Mouse (Mus musculus) ovary, postnatal 36 days (tissue): Measurements from ENCODE around the gene Map2.
A peak's percentile ranks its signal among the peaks of the same experiment; 100 is the strongest.

Experiments used
- DNase-seq: peaks from one replicate; pipeline ENCODE4 v3.0.0; 2022; ENCODE audit warnings: low spot score, mixed read lengths

Gene Map2

DNA sequence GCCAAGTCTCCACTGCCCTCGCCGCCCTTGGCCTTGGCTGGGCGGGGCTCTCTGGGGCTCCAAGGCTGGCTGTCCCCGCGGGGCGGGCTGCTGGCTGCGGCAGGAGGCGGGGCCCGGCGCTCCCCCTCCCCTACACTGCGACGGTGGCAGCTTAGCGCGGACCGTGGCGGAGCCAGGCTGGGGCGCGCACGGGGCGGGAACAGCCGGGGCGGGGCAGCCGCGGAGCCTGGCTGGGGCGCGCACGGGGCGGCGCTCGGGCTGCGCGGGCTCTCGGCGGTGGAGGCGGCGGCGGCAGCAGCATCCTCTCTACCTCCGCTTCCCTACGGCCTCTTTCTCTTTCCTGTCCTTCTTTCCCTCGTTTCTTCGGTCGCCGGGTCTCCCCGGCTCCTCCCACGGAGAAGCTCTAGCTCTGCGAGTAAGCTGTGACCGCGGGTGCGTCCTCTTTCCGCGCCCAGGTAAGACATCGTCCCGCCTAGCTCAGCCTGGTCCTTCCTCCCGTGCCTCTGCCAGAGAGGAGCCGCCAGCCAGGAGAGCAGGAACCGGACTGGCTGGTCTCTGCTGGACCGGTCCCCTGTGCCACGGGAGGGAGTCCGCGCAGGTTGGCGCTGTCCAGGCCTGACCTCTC is at the start of gene Map2:
Gene Map2, plus strand, starts transcription at position 233 of the 625 bp plus-strand sequence.
- peak; percentile 91 for DNase-seq

GRCm38 (mm10) chr1:66133014-66133413 is 42.1 kb upstream of the Map2 start:
- no peak for DNase-seq

DNA sequence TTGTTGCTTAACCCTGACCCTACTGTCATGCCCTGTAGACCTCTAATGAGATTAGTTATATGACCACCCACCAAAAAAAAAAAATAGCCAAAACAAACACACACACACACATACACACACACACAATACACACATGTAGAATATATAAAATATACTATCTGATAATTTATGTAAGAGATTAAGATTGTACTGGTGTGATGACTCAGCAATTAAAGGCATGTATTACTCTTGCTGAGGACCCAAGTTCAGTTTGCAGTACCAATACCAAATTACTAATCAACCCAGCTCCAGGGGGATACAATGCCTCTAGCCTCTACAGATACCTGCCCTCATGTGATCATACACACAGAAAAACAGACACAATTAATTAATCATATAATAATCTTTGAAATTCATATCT is 39.7 kb upstream of the Map2 start:
- DNase-seq: no peak

- DNase-seq: no peak
Measured at GRCm38 (mm10) chr1:66140686-66141085, 34.4 kb upstream of the Map2 start.

GRCm38 (mm10) chr1:66145180-66145579 is 29.9 kb upstream of the Map2 start:
- no peak for DNase-seq

GRCm38 (mm10) chr1:66148825-66149514 is 26.1 kb upstream of the Map2 start:
- no peak for DNase-seq

GRCm38 (mm10) chr1:66150806-66151205 is 24.3 kb upstream of the Map2 start:
- no peak for DNase-seq

GRCm38 (mm10) chr1:66157135-66157534 is 17.9 kb upstream of the Map2 start:
- DNase-seq: no peak

GRCm38 (mm10) chr1:66157589-66157988 is 17.5 kb upstream of the Map2 start:
- no peak for DNase-seq

GRCm38 (mm10) chr1:66164648-66165047 is 10.4 kb upstream of the Map2 start:
- no peak for DNase-seq

DNA sequence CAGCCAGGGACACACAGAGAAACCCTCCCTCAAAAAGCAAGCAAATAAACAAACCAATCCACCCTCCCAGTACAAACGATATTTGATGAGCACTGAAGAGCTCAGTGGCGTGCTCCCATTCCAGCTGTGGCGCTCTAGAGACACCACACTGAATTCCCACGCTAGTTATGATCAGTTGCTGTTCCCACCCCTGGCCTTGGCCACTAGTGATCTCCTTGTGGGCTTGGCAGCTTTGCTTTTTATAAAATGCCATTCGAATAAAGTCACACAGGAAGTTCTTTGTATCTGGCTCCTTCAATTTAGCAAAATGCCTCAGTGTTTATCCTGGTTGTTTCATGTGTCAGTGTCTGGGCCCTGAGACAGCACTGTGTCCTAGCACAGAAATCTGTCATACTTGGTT is 6.4 kb upstream of the Map2 start:
- DNase-seq: no peak

DNA sequence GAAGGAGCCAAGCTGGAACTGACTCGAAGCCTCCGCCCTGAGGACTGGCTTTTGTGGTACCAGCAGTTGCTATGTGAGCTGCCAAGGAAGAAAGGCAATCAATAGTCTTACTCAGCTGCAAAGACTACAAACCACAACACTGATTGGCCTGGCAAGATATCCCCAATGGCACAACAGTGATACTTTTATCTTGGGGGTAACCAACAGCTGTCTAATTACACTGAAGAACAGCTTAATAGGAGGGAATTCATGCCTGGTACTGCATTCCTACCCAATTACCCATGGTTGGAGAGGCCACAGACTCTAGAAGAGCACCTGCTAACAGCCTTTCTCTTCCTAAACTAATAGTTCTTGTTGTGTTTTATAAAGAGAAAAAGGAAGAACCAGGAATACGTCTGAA is 2.9 kb upstream of the Map2 start:
- no peak for DNase-seq

- DNase-seq: no peak
Measured at GRCm38 (mm10) chr1:66173630-66174029, 1.4 kb upstream of the Map2 start.

DNA sequence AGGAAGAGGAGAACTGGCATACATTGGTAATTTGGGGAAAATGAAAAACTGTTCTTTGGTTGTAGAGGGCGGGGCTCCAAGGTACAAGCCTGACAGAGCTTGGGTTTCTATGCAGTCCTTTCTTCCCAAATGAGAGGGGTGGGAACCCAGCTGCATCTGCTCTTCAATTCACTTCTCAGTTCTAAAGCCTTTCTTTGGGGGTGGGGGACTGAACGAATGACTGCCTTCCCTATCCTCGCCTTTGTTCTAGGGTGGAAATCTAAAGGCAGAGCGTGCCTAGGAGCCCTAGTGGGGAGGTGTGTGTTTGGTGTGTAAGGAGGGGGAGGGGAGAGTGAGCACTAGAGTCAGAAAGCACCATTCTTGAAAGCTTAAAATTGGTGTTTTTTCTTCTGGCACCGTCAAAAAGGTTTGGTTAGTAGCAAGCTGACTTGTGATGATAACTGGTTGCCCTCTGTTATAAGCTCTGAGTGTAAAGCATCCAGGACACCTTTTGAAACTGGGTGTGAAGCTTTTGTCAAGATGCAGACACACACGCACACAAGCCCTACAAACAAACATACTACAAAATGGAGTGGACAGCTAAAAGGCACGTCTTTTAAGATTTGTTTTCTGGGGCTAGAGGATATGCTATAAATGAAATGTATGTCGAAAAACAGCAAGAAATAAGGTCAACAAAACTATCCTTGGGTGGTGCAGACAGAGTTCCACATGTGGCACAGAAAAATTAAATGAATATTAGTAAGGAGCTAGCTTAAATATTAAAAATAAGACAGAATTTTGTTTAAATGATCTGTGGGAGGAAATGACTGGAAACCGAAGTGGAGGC is 1.2 kb downstream of the Map2 start:
- DNase-seq: no peak

DNA sequence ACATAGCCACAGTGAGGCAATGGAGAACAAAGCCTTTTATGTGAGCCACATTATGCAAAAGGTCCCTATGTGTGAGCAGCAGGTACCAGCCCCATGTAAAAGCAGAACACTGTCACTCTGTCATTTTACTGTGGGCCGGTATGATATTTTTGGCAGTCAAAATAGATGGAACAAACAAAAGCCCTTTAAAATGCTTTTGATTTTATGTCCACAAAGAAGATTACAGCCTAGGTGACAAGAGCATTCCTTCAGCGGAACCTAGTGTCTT is 1.7 kb downstream of the Map2 start:
- DNase-seq: no peak

DNA sequence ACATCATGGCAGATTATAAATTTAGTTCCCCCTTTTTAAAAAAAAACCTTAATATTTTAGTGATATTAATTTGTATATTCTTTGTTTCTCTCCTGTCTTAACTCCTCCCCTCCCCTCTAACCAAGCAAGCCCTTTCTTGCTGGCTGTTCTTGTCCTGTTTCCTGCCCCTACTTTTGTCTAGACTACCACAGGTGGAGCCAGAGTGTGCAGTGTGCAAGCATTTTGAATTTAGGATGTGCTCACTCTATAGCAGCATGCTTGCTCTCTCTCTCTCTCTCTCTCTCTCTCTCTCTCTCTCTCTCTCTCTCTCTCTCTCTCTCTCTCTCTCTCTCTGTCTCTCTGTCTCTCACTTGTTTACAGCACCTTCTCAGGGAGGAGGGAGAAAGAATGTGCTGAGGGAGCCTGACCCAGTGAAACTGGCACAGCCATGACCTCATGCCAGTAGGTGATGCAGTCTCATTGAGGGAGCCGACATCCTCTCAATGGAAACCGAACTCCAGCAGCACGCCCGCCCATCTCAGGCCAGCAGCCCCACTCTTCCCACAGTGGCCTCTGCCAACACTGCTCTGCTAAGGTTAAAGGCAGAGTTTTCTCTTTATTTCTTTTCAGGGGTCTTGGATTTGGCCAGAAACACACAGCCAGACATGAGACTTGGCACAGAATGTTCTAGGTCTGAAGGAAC is 2.6 kb downstream of the Map2 start:
- DNase-seq: no peak

DNA sequence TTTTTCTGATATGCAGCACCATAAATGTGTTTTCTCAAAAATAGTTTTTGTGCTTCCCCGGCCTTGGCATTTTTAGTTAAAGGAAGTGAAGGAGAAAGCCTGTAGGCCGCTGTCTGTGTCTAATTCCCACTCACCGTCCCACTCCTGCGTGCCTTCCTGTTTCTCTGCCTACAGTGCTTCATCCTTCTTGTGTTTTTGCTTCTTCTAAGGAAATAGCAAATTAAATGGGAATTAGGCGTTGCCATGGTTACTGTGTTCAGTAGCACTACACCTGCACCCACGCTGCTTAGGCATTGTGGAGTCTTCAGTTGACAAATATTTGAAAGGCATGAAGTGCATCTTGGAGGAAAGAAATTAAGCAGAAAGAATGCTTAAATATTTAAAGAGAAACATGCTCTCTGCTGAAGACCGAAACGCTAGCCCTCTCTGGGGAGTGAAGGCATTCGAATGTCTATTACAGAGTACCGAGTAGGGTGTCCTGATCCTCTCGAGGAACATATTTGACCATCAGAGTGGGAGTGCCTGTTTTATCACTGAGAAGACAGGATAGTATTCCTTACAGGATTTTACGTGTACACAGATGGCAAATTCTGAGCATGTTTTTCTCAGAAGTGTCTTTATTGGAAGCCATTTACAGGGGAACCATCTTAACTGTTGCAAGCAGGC is 12.1 kb downstream of the Map2 start:
- no peak for DNase-seq

DNA sequence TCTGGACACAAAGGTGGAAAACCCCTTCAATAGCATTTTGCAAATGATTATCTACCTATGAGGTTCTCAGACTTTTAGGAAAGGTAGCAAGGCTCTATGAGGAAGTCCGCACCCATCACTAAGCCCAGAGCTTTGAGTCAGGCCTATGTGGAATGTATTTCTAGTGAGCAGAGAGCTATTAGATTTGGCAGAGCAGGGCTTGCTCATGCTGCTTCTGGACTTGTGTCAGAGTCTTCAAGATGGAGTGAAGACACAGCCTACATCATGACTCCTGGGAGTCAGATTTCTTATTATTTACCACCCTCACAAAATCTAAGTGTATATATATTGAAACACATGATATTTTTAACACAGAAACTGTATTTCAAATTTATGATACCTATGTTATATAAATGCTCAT is 17.3 kb downstream of the Map2 start:
- DNase-seq: no peak

DNA sequence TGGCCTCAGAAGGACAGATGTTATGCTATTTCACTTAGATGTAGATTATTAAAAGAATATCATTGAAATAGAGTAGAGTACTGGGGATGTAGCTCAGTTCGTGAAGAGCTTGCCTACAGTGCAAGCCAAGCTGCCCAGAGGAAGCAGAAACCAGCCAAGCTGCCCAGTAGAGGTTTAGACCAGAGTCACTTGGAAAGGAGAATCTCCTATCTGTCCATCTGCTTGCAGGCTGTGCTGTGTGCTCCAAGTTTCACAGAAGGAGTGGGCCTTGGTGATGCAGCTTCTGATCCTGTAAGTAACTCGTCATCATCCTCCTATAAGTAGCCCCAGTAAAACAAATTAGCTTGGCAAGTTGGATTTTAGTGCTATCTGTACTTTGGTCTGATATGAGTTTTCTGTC is 17.8 kb downstream of the Map2 start:
- no peak for DNase-seq

DNA sequence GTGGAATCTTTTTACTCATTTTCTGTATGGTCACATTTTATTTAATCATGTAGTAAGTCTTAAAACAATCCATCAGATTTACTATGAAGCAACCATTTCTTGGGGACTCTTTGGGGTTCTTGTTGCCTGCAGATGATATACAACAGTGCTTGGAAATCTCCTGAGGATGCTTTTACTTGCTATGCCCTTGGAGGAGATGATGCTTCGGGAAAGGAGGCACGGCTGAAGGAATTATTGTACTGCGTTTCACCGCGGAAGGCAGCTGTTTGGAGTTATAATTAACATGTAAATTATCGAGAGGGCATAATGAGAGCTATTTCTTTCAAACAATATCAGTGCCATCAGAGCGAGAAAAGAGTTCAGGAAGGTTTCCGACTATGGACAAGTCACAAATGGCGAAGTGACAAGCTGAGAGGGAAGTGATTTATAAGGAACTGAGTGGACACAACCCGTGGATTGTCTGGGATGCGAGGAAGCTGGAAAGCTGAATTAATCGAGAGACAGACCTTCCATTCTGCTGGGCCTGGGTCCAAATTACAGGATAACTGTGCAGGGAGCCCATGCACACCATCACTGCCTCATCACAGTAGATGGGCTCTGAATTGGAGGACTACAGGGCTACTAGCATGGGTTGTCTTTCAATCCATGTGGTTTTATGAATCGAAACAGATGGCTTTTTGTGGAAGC is 20.1 kb downstream of the Map2 start:
- no peak for DNase-seq

- no peak for DNase-seq
Measured at GRCm38 (mm10) chr1:66196240-66196639, 21.2 kb downstream of the Map2 start.

- DNase-seq: no peak
Measured at GRCm38 (mm10) chr1:66196716-66197115, 21.6 kb downstream of the Map2 start.
